Mouse (Mus musculus): ENCODE measurements around the gene Srp68. TPM values are rescaled to one million over a fixed set of nuclear protein-coding genes. Genes with fewer than 3 reads are reported as not detected.

Gene Srp68
- total and polyA plus RNA-seq, 3 experiments: 146 to 228 (median 180) TPM

DNA sequence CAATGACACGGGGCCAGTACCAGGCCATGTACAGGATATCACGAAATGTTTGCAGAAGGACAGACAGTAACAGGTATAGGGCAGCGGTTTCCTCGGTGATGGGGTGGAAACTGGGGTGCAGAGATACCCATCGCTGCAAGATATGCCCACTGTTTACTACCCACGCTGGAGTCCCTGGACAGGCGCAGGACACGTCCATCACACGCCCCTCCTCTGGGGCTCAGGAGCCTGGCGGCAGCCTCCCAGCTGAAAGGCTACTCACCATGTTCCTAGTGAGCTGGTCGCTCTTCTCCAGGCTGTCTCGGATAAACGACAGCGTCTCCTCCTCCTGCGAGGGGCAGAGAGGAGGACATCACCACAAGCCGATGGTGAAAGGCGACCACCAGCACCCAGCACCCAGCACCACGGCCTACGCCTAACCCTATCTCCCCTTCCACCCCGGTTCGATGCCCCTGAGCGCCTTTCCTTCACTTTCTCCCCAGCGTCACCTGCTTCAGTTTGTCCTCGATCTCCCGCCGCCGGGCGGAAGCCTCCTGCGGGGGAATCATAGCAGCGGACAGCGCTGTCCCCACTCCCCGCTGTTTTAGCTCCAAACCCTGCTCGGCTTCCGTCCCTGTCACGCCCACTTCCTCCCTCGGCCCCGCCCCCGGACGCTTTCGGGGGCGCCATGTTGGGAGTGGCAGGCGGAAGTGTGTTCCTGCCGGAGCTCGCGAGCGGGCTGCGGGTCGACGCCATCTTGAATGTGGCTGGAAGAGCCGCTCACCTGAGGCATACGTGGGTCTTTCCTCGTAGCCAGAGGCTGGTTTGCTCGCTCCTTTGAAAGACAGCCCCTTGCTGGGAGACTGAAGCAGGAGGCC lies 32.3 kb upstream of the Srp68 start:
- H3K27me3 ChIP-seq (ENCODE audit: control insufficient read depth in 1 of 2, insufficient read depth in 2 of 2, low read length in 2 of 2): no peaks in the 10 kb centered on the region
- H3K36me3 ChIP-seq (ENCODE audit: control insufficient read depth in 1 of 2, insufficient read depth in 2 of 2, low read length in 2 of 2): peaks cover 0 to 11% of the 10 kb centered on the region in 2 experiments; a peak in 3 of 4 replicates
- peak overlapping the region; percentile 64 to 90 for H3K4me3 ChIP-seq (ENCODE audit: control insufficient read depth in 1 of 2, insufficient read depth in 1 of 2, low read depth in 2 of 2, low read length in 2 of 2)
- DNase-seq (ENCODE audit: low read depth, low spot score): peak; percentile 99
- H3K9ac ChIP-seq (ENCODE audit: control insufficient read depth, low read depth, low read length, poor library complexity, severe bottlenecking): peak overlapping the region; percentile 75
- no peaks in the 10 kb centered on the region for H3K9me3 ChIP-seq (replicated peaks; ENCODE audit: insufficient read depth, low read length)
- peaks cover 9 to 16% of the 10 kb centered on the region in 2 experiments for H3K4me1 ChIP-seq (ENCODE audit: control insufficient read depth in 1 of 2, insufficient read depth in 2 of 2, low read length in 2 of 2)
- H3K27ac ChIP-seq (ENCODE audit: control insufficient read depth, low read depth, low read length): peak overlapping the region; percentile 94
- H3K79me2 ChIP-seq (ENCODE audit: control insufficient read depth, insufficient read depth, low read length, poor library complexity): peaks cover 3% of the 10 kb centered on the region; the same call in 1 of the 2 replicates
- TF ChIP-seq MAFK (IDR thresholded peaks at IDR 0.05; ENCODE audit: borderline replicate concordance, low read depth, low read length) (no peak; the same call in 1 of the 2 replicates), MYB (IDR thresholded peaks at IDR 0.05; ENCODE audit: low read depth, low read length) (no peak; the same call in 1 of the 2 replicates), POLR2A (IDR thresholded peaks at IDR 0.05; ENCODE audit: control insufficient read depth in 1 of 2, insufficient read depth in 1 of 2, low read depth in 1 of 2, low read length in 2 of 2, poor library complexity in 1 of 2) (peak; percentile 72 to 75), NELFE (IDR thresholded peaks at IDR 0.05; ENCODE audit: low read depth, low read length) (peak; percentile 78; the same call in 1 of the 2 replicates), ZNF384 (IDR thresholded peaks at IDR 0.05; ENCODE audit: low read depth, low read length) (peak; percentile 34; the same call in 1 of the 2 replicates), MXI1 (IDR thresholded peaks at IDR 0.05; ENCODE audit: low read depth, low read length) (peak; percentile 86), ELF1 (IDR thresholded peaks at IDR 0.05; ENCODE audit: low read depth, low read length) (peak; percentile 97), NRF1 (IDR thresholded peaks at IDR 0.05; ENCODE audit: insufficient read depth, low read depth, low read length, poor library complexity, severe bottlenecking) (peak; percentile 63), TAL1 (IDR thresholded peaks at IDR 0.05; ENCODE audit: low read length) (no peak), RAD21 (IDR thresholded peaks at IDR 0.05; ENCODE audit: low read depth, low read length) (no peak), CHD1 (IDR thresholded peaks at IDR 0.05; ENCODE audit: low read depth, low read length) (no peak), POLR2AphosphoS5 (IDR thresholded peaks at IDR 0.05; ENCODE audit: borderline replicate concordance, low read depth, low read length) (0 out of 2 replicates have a peak, but pooled peaks have one; percentile 32), BHLHE40 (IDR thresholded peaks at IDR 0.05; ENCODE audit: borderline replicate concordance, low read depth, low read length) (no peak), SMC3 (IDR thresholded peaks at IDR 0.05; ENCODE audit: low read depth, low read length) (peak; percentile 18; the same call in 1 of the 2 replicates), SIN3A (IDR thresholded peaks at IDR 0.05; ENCODE audit: low read length) (peak; percentile 98), MAZ (IDR thresholded peaks at IDR 0.05; ENCODE audit: low read depth, low read length) (peak; percentile 95), E2F4 (IDR thresholded peaks at IDR 0.05; ENCODE audit: borderline replicate concordance, low read depth, low read length) (peak; percentile 51; the same call in 1 of the 2 replicates), GABPA (IDR thresholded peaks at IDR 0.05; ENCODE audit: low read depth, low read length) (peak; percentile 70; the same call in 1 of the 2 replicates), TCF12 (IDR thresholded peaks at IDR 0.05; ENCODE audit: low read depth, low read length) (peak; percentile 81), ETS1 (IDR thresholded peaks at IDR 0.05; ENCODE audit: low read depth, low read length) (peak; percentile 75), CTCF (IDR thresholded peaks at IDR 0.05 in 2 of 3, conservative IDR thresholded peaks at IDR 0.05 in 1 of 3; ENCODE audit: control insufficient read depth in 1 of 3, insufficient read depth in 1 of 3, low read depth in 2 of 3, low read length in 3 of 3, poor library complexity in 1 of 3, severe bottlenecking in 1 of 3) (no peak), KAT2A (conservative IDR thresholded peaks at IDR 0.05; ENCODE audit: low read depth, low read length) (peak; percentile 96), JUND (IDR thresholded peaks at IDR 0.05; ENCODE audit: low read depth, low read length) (no peak), TBP (IDR thresholded peaks at IDR 0.05; ENCODE audit: low read depth, low read length) (peak; percentile 60), MEF2A (IDR thresholded peaks at IDR 0.05; ENCODE audit: extremely low read depth, insufficient replicate concordance, low read depth, low read length, poor library complexity, severe bottlenecking) (peak; percentile 66; the same call in 1 of the 2 replicates), GATA1 (IDR thresholded peaks at IDR 0.05; ENCODE audit: low read depth, low read length) (no peak), UBTF (IDR thresholded peaks at IDR 0.05; ENCODE audit: borderline replicate concordance, insufficient read depth, low read depth, low read length) (no peak), HCFC1 (IDR thresholded peaks at IDR 0.05; ENCODE audit: low read depth, low read length) (peak; percentile 100), ZMIZ1 (IDR thresholded peaks at IDR 0.05; ENCODE audit: low read depth, low read length) (peak; percentile 72; the same call in 1 of the 2 replicates), EP300 (IDR thresholded peaks at IDR 0.05; ENCODE audit: low read depth in 1 of 2, low read length in 2 of 2) (peak in 1 of 2 experiments; percentile 73; a peak in 2 of 4 replicates), ZC3H11A (IDR thresholded peaks at IDR 0.05; ENCODE audit: low read depth, low read length) (no peak), MAX (IDR thresholded peaks at IDR 0.05; ENCODE audit: low read length) (peak; percentile 60; the same call in 1 of the 2 replicates), CHD2 (IDR thresholded peaks at IDR 0.05; ENCODE audit: low read length) (peak; percentile 71), POLR2AphosphoS2 (IDR thresholded peaks at IDR 0.05; ENCODE audit: low read length) (peak; percentile 83), RCOR1 (IDR thresholded peaks at IDR 0.05; ENCODE audit: low read depth, low read length) (peak; percentile 82)
